Mouse (Mus musculus) E14TG2a.4 (cell line): Measurements from ENCODE around the gene Gm20388.

Experiments used
- CTCF ChIP-seq: conservative IDR thresholded peaks from 2 replicates; pipeline ENCODE4 v1.5.1; 2014; ENCODE audit warnings: low read length
- NANOG ChIP-seq: IDR thresholded peaks from 2 replicates; pipeline ENCODE4 v1.6.1; 2014; ENCODE audit warnings: borderline replicate concordance, low read length, mixed read lengths

- TF ChIP-seq CTCF (no peak), NANOG (no peak)
Measured at GRCm38 (mm10) chr8:121763700-121764013, 1853.0 kb downstream of the Gm20388 start.
